Mouse (Mus musculus): ENCODE results near the gene Cpb2.

DNA sequence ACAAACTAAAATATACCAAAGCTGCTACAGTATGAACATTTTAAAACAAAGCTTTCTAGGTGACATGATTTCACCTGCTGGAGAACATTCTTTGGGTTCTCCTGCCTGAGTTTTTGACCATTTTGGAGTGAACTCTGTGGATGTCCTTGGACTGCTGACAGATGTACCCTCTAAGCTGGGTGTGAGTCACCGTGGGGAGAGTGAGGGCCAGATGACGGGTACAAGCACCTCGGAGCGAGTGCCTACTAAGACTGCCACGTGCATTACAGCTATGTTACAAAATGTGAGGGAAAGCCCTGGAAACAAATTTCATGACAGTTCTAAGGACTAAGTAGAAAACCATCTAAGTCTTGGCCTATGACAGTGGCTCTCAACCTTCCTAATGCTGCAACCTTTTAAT lies 27.4 kb downstream of the Cpb2 start:
- TF ChIP-seq CTCF (IDR thresholded peaks at IDR 0.05 in 2 of 3, conservative IDR thresholded peaks at IDR 0.05 in 1 of 3; ENCODE audit: control insufficient read depth in 1 of 3, insufficient read depth in 1 of 3, low read depth in 2 of 3, low read length in 3 of 3, poor library complexity in 1 of 3, severe bottlenecking in 1 of 3) (no peak), TCF12 (IDR thresholded peaks at IDR 0.05; ENCODE audit: low read depth, low read length) (no peak)
